Mouse (Mus musculus) erythroblast, embryonic 14.5 days (primary cell): ENCODE results near the gene Btbd11. TPM values are rescaled to one million over a fixed set of nuclear protein-coding genes. Genes with fewer than 3 reads are reported as not detected.

Experiments
- H3K27me3 ChIP-seq: 2 replicates; pipeline ENCODE4 v1.6.1; 2012; ENCODE audit warnings: inconsistent platforms; ENCODE audit not compliant: control insufficient read depth
- H3K36me3 ChIP-seq: 2 replicates; pipeline ENCODE4 v1.6.1; 2012; ENCODE audit warnings: mild to moderate bottlenecking, inconsistent platforms; ENCODE audit not compliant: control insufficient read depth
- H3K4me1 ChIP-seq: 2 replicates; pipeline ENCODE4 v1.6.1; 2012; ENCODE audit warnings: inconsistent platforms; ENCODE audit not compliant: control insufficient read depth
- H3K4me3 ChIP-seq: replicated peaks from 2 replicates; pipeline ENCODE3; 2012; ENCODE audit warnings: moderate library complexity, mild to moderate bottlenecking, inconsistent platforms
- H3K9me3 ChIP-seq: 2 replicates; pipeline ENCODE4 v1.6.1; 2012; ENCODE audit warnings: low read length, inconsistent platforms, mixed read lengths; ENCODE audit not compliant: control insufficient read depth
- GATA1 ChIP-seq: IDR thresholded peaks from 2 replicates; pipeline ENCODE4 v1.6.1; 2012; ENCODE audit warnings: low read length, inconsistent platforms, mixed read lengths
- TAL1 ChIP-seq: IDR thresholded peaks from 3 replicates; pipeline ENCODE4 v1.6.1; 2012; ENCODE audit warnings: low read length, inconsistent platforms, mixed read lengths
- polyA plus RNA-seq: library from polyadenylated mRNA; stranded (reverse); fragments of >175 nt; gene quantifications from 2 replicates; pipeline ENCODE4 v1.2.3, GENCODE M21; 2012

Gene Btbd11
- polyA plus RNA-seq, 1 experiment: not detected

GRCm38 (mm10) chr10:85541892-85542630 lies 155.4 kb downstream of the Btbd11 start:
- Histone ChIP-seq H3K9me3 (no peaks in the 10 kb centered on the region), H3K4me1 (no peaks in the 10 kb centered on the region), H3K27me3 (no peaks in the 10 kb centered on the region), H3K36me3 (no peaks in the 10 kb centered on the region), H3K4me3 (no peak overlapping the region)
- TF ChIP-seq GATA1 (no peak), TAL1 (no peak)

- Histone ChIP-seq H3K4me3 (no peak overlapping the region), H3K27me3 (no peaks in the 10 kb centered on the region), H3K4me1 (no peaks in the 10 kb centered on the region), H3K9me3 (no peaks in the 10 kb centered on the region), H3K36me3 (no peaks in the 10 kb centered on the region)
- TF ChIP-seq TAL1: no peak
- TF ChIP-seq GATA1: no peak
These were observed 156.7 kb downstream of the Btbd11 start for GRCm38 (mm10) chr10:85543281-85543680.

GRCm38 (mm10) chr10:85544991-85545390 lies 158.4 kb downstream of the Btbd11 start:
- no peak overlapping the region for H3K4me3 ChIP-seq
- H3K27me3 ChIP-seq: no peaks in the 10 kb centered on the region
- no peaks in the 10 kb centered on the region for H3K9me3 ChIP-seq
- H3K36me3 ChIP-seq: no peaks in the 10 kb centered on the region
- no peaks in the 10 kb centered on the region for H3K4me1 ChIP-seq
- TF ChIP-seq TAL1 (no peak), GATA1 (no peak)

DNA sequence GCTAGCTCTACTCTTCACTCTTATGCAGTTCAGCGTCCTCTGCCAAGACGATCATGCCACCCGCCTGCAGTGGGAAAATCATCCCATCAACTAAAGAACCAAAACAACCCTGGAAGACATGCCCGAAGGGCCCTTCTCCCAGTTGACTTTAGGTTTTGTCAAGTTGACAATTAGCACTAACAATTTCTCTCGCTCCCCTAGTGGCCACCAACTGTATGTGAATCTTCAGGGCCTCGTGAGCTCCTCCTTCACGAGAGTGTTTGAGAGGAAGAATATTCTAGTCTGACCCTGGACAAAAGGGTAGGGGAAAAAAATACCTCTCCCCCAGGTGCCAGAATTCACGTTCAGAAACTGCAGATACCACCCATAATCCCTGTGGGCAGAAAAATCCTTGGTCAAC lies 168.6 kb downstream of the Btbd11 start:
- H3K4me3 ChIP-seq: no peak overlapping the region
- H3K27me3 ChIP-seq: no peaks in the 10 kb centered on the region
- no peak for TF ChIP-seq TAL1
- no peak for TF ChIP-seq GATA1
- H3K4me1 ChIP-seq: no peaks in the 10 kb centered on the region
- H3K36me3 ChIP-seq: no peaks in the 10 kb centered on the region
- no peaks in the 10 kb centered on the region for H3K9me3 ChIP-seq

DNA sequence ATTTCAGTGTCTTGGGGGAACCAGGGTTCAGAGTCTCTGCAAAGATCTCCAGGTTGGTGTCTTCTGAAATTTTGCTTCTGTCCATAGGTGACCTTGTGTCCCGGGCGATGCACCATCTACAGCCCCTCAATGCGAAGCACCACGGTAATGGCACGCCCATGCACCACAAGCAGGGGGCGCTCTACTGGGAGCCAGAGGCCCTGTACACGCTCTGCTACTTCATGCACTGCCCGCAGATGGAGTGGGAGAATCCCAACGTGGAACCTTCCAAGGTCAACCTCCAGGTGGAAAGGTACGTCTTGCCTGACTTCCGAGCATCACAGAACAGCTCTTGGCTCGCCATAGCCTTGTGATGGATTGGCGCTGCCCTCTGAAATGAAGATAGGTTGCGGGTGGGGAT lies 174.8 kb downstream of the Btbd11 start:
- no peaks in the 10 kb centered on the region for H3K4me1 ChIP-seq
- no peak overlapping the region for H3K4me3 ChIP-seq
- H3K27me3 ChIP-seq: no peaks in the 10 kb centered on the region
- no peaks in the 10 kb centered on the region for H3K36me3 ChIP-seq
- H3K9me3 ChIP-seq: peaks cover 12% of the 10 kb centered on the region
- TF ChIP-seq GATA1 (no peak), TAL1 (no peak)

- H3K36me3 ChIP-seq: no peaks in the 10 kb centered on the region
- no peak for TF ChIP-seq TAL1
- no peak for TF ChIP-seq GATA1
- H3K9me3 ChIP-seq: peaks cover 4% of the 10 kb centered on the region; the same call in 1 of the 2 replicates
- no peak overlapping the region for H3K4me3 ChIP-seq
- no peaks in the 10 kb centered on the region for H3K4me1 ChIP-seq
- H3K27me3 ChIP-seq: no peaks in the 10 kb centered on the region
These were observed 184.8 kb downstream of the Btbd11 start for GRCm38 (mm10) chr10:85571456-85571855.

GRCm38 (mm10) chr10:85572571-85572970 lies 186.0 kb downstream of the Btbd11 start:
- Histone ChIP-seq H3K4me1 (no peaks in the 10 kb centered on the region), H3K9me3 (peaks cover 4% of the 10 kb centered on the region; the same call in 1 of the 2 replicates), H3K36me3 (no peaks in the 10 kb centered on the region), H3K4me3 (no peak overlapping the region), H3K27me3 (no peaks in the 10 kb centered on the region)
- TF ChIP-seq TAL1: no peak
- no peak for TF ChIP-seq GATA1

- Histone ChIP-seq H3K4me3 (no peak overlapping the region), H3K4me1 (no peaks in the 10 kb centered on the region), H3K27me3 (no peaks in the 10 kb centered on the region), H3K9me3 (no peaks in the 10 kb centered on the region; the same call in 1 of the 2 replicates), H3K36me3 (no peaks in the 10 kb centered on the region)
- TF ChIP-seq TAL1 (no peak), GATA1 (no peak)
These were observed 191.3 kb downstream of the Btbd11 start for GRCm38 (mm10) chr10:85577891-85578420.

DNA sequence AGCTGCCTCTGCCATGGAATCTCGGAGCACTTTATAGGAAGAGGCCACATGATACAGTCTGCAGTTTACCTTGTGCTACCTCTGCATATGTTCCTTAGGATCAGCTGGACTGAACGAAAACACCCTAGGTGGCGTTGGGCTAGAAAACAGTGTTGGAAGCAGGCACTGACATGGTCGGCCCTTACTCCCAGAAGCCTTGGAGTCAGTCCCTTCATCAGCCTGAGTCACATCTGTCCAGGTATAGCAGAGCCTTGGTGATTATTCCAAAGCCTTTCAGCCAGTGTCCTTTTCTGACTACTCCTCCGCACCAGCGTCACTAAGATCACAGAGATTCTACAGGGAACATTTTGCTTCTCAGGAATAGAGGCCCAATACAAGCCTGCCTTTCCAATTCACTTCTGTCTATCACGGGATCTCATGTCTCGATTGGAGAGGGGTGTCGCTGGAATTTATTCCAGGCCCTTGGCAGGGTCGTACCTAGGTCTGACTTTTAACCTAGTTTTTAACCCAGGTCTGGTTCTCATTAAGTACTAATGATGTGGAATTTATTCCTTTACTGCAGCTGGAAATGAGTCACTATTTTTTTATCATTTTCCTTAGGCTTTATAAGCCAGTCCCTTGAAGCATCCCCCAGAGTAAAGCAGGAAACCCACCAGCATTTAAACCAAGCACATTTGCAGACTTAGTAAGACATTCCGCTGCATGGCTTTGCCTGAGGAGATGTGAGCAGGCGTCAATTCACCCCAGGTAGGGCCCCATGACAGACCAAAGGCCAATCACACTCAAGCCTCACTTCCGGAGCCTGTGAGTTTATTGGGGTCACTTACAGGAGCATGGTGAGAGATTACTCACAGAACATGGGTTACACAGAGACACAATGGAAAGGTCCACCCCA lies 192.2 kb downstream of the Btbd11 start:
- TF ChIP-seq GATA1 (no peak), TAL1 (no peak)
- H3K4me3 ChIP-seq: no peak overlapping the region
- no peaks in the 10 kb centered on the region for H3K4me1 ChIP-seq
- no peaks in the 10 kb centered on the region for H3K36me3 ChIP-seq
- H3K27me3 ChIP-seq: no peaks in the 10 kb centered on the region
- H3K9me3 ChIP-seq: no peaks in the 10 kb centered on the region; the same call in 1 of the 2 replicates
